Mouse (Mus musculus): ENCODE data around the gene Fuca1.
A peak's percentile ranks its signal among the peaks of the same experiment; 100 is the strongest.
"Not testable (repeated sequence)": the region's sequence is repeated elsewhere in the genome, so short reads cannot be mapped to it uniquely, and the experiment has no call there.

Fuca1 gene

DNA sequence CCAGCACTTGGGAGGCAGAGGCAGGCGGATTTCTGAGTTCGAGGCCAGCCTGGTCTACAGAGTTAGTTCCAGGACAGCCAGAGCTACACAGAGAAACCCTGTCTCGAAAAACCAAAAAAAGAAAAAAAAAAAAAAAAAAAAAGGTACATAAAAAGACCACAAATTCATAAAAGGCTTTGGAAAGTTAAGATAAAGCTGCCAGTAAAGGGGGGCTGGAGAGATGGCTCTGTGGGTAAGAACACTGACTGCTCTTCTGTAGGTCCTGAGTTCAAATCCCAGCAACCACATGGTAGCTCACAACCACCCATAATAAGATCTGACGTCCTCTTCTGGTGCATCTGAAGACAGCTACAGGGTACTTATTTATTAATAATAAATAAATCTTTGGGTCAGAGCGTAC, 59.7 kb downstream of the Fuca1 start:
- DNase-seq (ENCODE audit: low spot score in 2 of 2), result not testable (repeated sequence)

GRCm38 (mm10) chr4:135981524-135982063, 61.1 kb downstream of the Fuca1 start:
- DNase-seq (ENCODE audit: low spot score in 2 of 2), result no peak

- no peak for DNase-seq (ENCODE audit: low spot score in 2 of 2)
Measured at GRCm38 (mm10) chr4:135984556-135984955, 64.0 kb downstream of the Fuca1 start.

DNA sequence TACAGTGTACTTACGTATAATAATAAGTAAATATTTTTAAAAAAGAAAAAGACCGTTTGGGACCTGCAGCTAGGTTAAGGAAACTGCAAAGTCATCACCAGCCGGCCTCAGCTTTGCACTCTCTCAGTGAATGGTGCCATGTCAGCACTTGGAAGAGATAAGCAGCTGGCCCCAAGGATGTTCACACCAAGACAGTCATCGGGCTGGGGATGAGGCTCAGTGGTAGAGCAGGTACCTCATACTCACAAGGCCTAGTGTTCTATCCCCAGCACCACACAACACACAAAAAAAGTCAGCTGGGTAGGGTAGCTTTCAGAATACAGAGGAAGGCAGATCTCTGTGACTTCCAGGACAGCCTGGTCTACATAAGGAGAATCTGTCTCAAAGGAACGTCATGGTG, 64.7 kb downstream of the Fuca1 start:
- peak; percentile 46 to 58 for DNase-seq (ENCODE audit: low spot score in 2 of 2)

- DNase-seq (ENCODE audit: low spot score in 2 of 2), result no peak
Measured at GRCm38 (mm10) chr4:135985769-135986168, 65.2 kb downstream of the Fuca1 start.

- no peak for DNase-seq (ENCODE audit: low spot score in 2 of 2)
Measured at GRCm38 (mm10) chr4:135986301-135986942, 65.9 kb downstream of the Fuca1 start.

DNA sequence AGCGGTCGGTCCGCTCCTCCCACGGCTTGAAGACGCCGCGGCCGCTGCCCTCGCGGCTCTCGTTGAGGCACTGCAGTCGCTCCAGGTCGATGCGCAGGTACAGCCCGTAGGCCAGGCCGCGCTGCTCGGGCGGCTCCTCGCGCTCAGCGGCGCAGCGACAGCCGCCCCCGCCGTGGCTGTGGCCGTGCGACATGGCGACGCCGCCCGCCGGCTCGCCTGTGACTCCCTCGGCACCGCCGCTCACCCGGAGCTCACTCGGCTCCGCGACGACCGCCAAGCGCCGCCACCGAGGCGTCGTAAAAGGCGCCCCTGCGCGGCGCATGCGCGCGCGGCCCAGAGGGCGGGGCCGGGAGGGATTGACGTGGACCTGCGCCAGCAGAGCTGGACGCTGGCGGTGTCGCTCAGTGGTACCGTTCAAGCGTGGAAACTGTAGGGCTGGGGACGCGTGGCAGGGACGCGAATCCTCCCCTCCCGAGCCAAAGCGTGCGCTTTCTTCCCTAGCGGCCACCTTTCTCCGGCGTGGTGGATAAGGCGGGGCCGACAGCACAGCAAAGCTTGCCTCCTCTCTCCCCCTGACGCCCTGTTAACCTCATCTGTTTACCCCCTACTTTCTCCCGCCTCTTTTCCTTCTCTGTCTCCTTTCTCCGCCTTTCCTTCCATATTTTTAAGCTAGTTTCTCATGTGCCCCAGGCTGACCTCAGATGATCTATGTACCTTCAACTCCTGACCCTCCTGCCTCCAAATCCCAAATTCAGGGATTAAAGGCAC, 66.6 kb downstream of the Fuca1 start, which contains the start of gene Pithd1:
Gene Pithd1 (minus strand): TSS at position 322 of the 768 bp plus-strand sequence.
- DNase-seq (ENCODE audit: low spot score in 2 of 2), result peak; percentile 89 to 91

GRCm38 (mm10) chr4:135987714-135988113, 67.2 kb downstream of the Fuca1 start:
- no peak for DNase-seq (ENCODE audit: low spot score in 2 of 2)
